Mouse (Mus musculus): ENCODE data around the gene Abat. TPM values are rescaled to one million over a fixed set of nuclear protein-coding genes. Genes with fewer than 3 reads are reported as not detected.

The Abat gene
- total and polyA plus RNA-seq, 3 experiments: 5.7 to 11.5 (median 6.9) TPM

DNA sequence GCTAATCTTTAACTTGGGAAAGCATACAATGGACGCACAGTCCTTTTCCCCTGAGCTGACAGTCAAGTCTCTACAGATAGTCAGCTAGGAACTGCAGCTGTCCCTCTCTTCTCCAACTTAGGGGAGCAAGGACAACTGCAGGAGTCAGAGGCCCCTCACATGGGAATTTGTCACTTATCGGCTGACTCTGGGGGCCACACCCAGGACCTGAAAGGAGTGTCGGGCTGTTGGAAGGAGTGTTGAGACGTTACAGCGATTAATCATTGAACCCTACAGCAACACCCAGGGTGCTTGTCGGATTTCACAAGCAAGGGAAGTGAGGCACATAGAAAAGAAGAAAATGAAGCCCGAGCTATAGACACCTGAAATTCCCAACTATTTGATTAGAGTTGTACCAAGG, 12.6 kb downstream of the Abat start:
- Histone ChIP-seq H3K27me3 (ENCODE audit: control insufficient read depth, insufficient read depth, low read length) (no peaks in the 10 kb centered on the region), H3K9ac (ENCODE audit: low read depth, low read length) (no peak overlapping the region), H3K27ac (no peak overlapping the region), H3K4me1 (ENCODE audit: control insufficient read depth, insufficient read depth, low read length) (peaks cover 2% of the 10 kb centered on the region; the same call in 1 of the 2 replicates), H3K36me3 (ENCODE audit: control insufficient read depth, insufficient read depth, low read length) (no peaks in the 10 kb centered on the region), H3K79me2 (replicated peaks; ENCODE audit: control insufficient read depth, insufficient read depth, low read length) (no peaks in the 10 kb centered on the region), H3K4me3 (no peak overlapping the region)
- no peak for TF ChIP-seq CTCF (IDR thresholded peaks at IDR 0.05)
- TF ChIP-seq POLR2A (IDR thresholded peaks at IDR 0.05; ENCODE audit: insufficient read depth, low read depth, low read length): no peak
- no peak for TF ChIP-seq EP300 (IDR thresholded peaks at IDR 0.05; ENCODE audit: insufficient read depth, low read depth, low read length)
- DNase-seq: no peak
- 76% methylated on average over 7 of the region's 7 CpGs for WGBS
- intact Hi-C loops (cut with DNase I): no loop called here

DNA sequence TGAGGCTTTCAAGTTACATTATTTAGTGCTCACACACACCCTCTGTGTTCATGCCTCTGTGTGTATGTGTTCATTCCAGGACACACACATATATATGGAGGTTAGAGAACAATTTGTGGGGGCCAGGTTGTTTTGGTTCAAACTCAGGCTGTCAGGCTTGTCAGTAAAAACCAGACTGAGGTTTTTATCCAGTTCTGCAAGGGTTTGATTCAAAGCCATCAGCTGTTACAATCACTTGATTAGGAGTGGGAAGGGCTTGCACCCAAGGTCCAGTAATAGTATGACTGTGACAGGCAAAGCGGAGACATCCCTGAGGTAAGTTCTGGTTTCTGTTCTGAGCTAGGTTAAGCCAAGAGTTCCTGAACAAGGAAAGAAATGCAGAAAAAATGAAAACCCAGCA, 16.2 kb downstream of the Abat start:
- H3K27ac ChIP-seq: no peak overlapping the region
- no peaks in the 10 kb centered on the region for H3K79me2 ChIP-seq (replicated peaks; ENCODE audit: control insufficient read depth, insufficient read depth, low read length)
- TF ChIP-seq CTCF (IDR thresholded peaks at IDR 0.05): no peak
- no peak for TF ChIP-seq POLR2A (IDR thresholded peaks at IDR 0.05; ENCODE audit: insufficient read depth, low read depth, low read length)
- TF ChIP-seq EP300 (IDR thresholded peaks at IDR 0.05; ENCODE audit: insufficient read depth, low read depth, low read length): no peak
- no peaks in the 10 kb centered on the region for H3K27me3 ChIP-seq (ENCODE audit: control insufficient read depth, insufficient read depth, low read length)
- DNase-seq: no peak
- H3K9ac ChIP-seq (ENCODE audit: low read depth, low read length): no peak overlapping the region
- H3K4me1 ChIP-seq (ENCODE audit: control insufficient read depth, insufficient read depth, low read length): no peaks in the 10 kb centered on the region
- no peaks in the 10 kb centered on the region for H3K36me3 ChIP-seq (ENCODE audit: control insufficient read depth, insufficient read depth, low read length)
- no peak overlapping the region for H3K4me3 ChIP-seq
- intact Hi-C loops (cut with DNase I): no loop called here
- 92% methylated on average over 1 of the region's 1 CpGs for WGBS

DNA sequence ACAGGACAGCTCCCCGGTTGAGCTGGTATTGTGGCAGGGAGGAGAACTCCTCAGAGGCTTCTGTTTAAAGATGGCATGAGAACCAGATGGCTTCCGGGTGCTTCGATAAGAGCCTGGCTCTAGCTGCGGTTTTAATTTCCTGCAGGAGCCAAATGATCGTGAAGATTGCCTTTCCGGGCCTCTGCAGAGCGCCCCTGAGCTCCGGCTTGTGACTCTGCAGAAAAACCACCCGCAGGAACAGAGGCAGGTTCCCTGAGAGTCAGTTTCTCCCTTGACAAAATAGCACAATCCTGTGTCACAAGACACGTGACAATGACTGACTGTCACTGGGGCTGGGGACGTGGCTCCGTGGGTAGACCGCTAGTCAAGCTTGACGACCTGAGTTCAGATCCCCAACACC, 16.8 kb downstream of the Abat start:
- H3K4me3 ChIP-seq: no peak overlapping the region
- no peak for TF ChIP-seq POLR2A (IDR thresholded peaks at IDR 0.05; ENCODE audit: insufficient read depth, low read depth, low read length)
- no peak for TF ChIP-seq EP300 (IDR thresholded peaks at IDR 0.05; ENCODE audit: insufficient read depth, low read depth, low read length)
- TF ChIP-seq CTCF (IDR thresholded peaks at IDR 0.05): no peak
- 59% methylated on average over 14 of the region's 14 CpGs for WGBS
- no peaks in the 10 kb centered on the region for H3K27me3 ChIP-seq (ENCODE audit: control insufficient read depth, insufficient read depth, low read length)
- intact Hi-C loops (cut with DNase I): no loop called here
- DNase-seq: no peak
- H3K9ac ChIP-seq (ENCODE audit: low read depth, low read length): no peak overlapping the region
- H3K4me1 ChIP-seq (ENCODE audit: control insufficient read depth, insufficient read depth, low read length): no peaks in the 10 kb centered on the region
- H3K79me2 ChIP-seq (replicated peaks; ENCODE audit: control insufficient read depth, insufficient read depth, low read length): no peaks in the 10 kb centered on the region
- H3K36me3 ChIP-seq (ENCODE audit: control insufficient read depth, insufficient read depth, low read length): no peaks in the 10 kb centered on the region
- no peak overlapping the region for H3K27ac ChIP-seq

DNA sequence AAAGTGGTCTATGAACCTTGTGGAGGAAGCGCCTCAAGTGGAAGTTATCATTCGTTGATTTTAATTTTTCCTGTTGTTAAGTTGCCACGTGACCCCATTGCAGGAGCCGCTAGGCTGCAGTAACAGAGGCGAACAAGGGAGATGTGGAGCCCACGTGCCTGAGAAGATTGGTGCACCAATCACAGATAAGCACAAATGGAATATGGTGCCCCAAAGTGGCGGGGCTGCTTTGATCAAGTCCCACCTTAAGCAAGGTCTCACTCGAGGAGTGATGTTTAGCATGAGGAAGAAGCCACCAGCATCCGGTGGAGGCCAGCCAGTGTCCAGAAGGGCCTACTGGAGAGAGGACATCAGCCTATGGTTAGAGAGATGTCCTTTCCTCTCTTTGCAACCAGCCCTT, 19.2 kb downstream of the Abat start:
- Histone ChIP-seq H3K36me3 (ENCODE audit: control insufficient read depth, insufficient read depth, low read length) (no peaks in the 10 kb centered on the region), H3K4me1 (ENCODE audit: control insufficient read depth, insufficient read depth, low read length) (no peaks in the 10 kb centered on the region), H3K9ac (ENCODE audit: low read depth, low read length) (no peak overlapping the region), H3K4me3 (no peak overlapping the region), H3K27ac (no peak overlapping the region), H3K27me3 (ENCODE audit: control insufficient read depth, insufficient read depth, low read length) (no peaks in the 10 kb centered on the region), H3K79me2 (replicated peaks; ENCODE audit: control insufficient read depth, insufficient read depth, low read length) (no peaks in the 10 kb centered on the region)
- intact Hi-C loops (cut with DNase I): no loop called here
- TF ChIP-seq EP300 (IDR thresholded peaks at IDR 0.05; ENCODE audit: insufficient read depth, low read depth, low read length) (no peak), CTCF (IDR thresholded peaks at IDR 0.05) (no peak), POLR2A (IDR thresholded peaks at IDR 0.05; ENCODE audit: insufficient read depth, low read depth, low read length) (no peak)
- no peak for DNase-seq
- WGBS: 89% methylated on average over 9 of the region's 9 CpGs

DNA sequence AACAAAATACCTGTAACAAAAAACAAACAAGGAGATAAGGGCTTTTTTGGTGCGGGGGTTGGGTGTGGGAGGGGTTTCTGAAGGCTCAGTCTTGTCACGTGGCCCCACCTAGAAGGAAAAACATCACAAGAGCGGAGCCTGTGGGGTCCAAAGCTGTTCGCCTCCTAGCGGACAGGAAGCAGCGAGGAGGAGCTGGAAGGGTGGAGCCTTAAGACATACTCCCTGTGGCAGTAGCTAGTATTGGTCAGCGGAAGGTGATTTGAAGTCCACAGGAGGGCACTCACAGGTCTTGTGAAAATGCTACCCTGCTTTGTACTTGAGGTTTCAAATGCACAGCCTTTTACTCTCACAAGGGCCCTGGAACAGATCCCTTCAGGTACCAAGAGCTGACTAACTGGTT, 19.7 kb downstream of the Abat start:
- DNase-seq: no peak
- H3K27ac ChIP-seq: no peak overlapping the region
- no peak overlapping the region for H3K4me3 ChIP-seq
- no peaks in the 10 kb centered on the region for H3K27me3 ChIP-seq (ENCODE audit: control insufficient read depth, insufficient read depth, low read length)
- WGBS: 74% methylated on average over 7 of the region's 7 CpGs
- TF ChIP-seq EP300 (IDR thresholded peaks at IDR 0.05; ENCODE audit: insufficient read depth, low read depth, low read length): no peak
- TF ChIP-seq CTCF (IDR thresholded peaks at IDR 0.05): no peak
- TF ChIP-seq POLR2A (IDR thresholded peaks at IDR 0.05; ENCODE audit: insufficient read depth, low read depth, low read length): no peak
- H3K4me1 ChIP-seq (ENCODE audit: control insufficient read depth, insufficient read depth, low read length): no peaks in the 10 kb centered on the region
- no peaks in the 10 kb centered on the region for H3K79me2 ChIP-seq (replicated peaks; ENCODE audit: control insufficient read depth, insufficient read depth, low read length)
- intact Hi-C loops (cut with DNase I): no loop called here
- H3K9ac ChIP-seq (ENCODE audit: low read depth, low read length): no peak overlapping the region
- H3K36me3 ChIP-seq (ENCODE audit: control insufficient read depth, insufficient read depth, low read length): no peaks in the 10 kb centered on the region

DNA sequence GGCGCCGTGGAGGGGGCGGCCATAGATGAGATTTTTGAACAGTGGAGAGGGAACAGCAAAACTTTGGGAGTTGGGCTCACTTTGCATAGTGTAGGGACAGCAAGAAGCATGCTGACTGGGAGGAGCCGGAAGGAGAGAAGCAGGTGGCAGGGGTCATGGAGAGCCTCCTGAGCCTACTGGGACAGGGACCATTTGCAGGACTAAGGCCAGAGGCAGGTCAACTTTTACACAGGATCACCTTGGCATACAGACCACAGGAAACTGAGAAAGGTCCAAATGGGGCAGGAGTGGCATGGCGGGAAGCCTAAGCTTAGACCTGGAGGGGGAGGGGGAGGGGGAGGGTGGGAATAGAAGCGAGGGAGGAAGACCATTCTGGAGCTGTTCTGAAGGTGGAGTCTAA, 20.2 kb downstream of the Abat start:
- H3K4me3 ChIP-seq: no peak overlapping the region
- H3K79me2 ChIP-seq (replicated peaks; ENCODE audit: control insufficient read depth, insufficient read depth, low read length): no peaks in the 10 kb centered on the region
- no peaks in the 10 kb centered on the region for H3K4me1 ChIP-seq (ENCODE audit: control insufficient read depth, insufficient read depth, low read length)
- H3K36me3 ChIP-seq (ENCODE audit: control insufficient read depth, insufficient read depth, low read length): no peaks in the 10 kb centered on the region
- DNase-seq: no peak
- H3K27me3 ChIP-seq (ENCODE audit: control insufficient read depth, insufficient read depth, low read length): no peaks in the 10 kb centered on the region
- 89% methylated on average over 6 of the region's 6 CpGs for WGBS
- H3K27ac ChIP-seq: no peak overlapping the region
- TF ChIP-seq CTCF (IDR thresholded peaks at IDR 0.05) (no peak), POLR2A (IDR thresholded peaks at IDR 0.05; ENCODE audit: insufficient read depth, low read depth, low read length) (no peak), EP300 (IDR thresholded peaks at IDR 0.05; ENCODE audit: insufficient read depth, low read depth, low read length) (no peak)
- no peak overlapping the region for H3K9ac ChIP-seq (ENCODE audit: low read depth, low read length)
- intact Hi-C loops (cut with DNase I): no loop called here

Measured in heart, adult 2 months (tissue).